Mouse (Mus musculus) c-Kit-positive CD71-positive TER-119-negative erythroid progenitor cells, embryonic 14.5 days (primary cell): ENCODE measurements around the gene Gm9999.
"Not testable (repeated sequence)": the region's sequence is repeated elsewhere in the genome, so short reads cannot be mapped to it uniquely, and the experiment has no call there.

ENCODE experiments used
- DNase-seq: peaks from one replicate; pipeline ENCODE4 v3.0.0-alpha.2; 2013; ENCODE audit warnings: low read depth

Gm9999 gene

DNA sequence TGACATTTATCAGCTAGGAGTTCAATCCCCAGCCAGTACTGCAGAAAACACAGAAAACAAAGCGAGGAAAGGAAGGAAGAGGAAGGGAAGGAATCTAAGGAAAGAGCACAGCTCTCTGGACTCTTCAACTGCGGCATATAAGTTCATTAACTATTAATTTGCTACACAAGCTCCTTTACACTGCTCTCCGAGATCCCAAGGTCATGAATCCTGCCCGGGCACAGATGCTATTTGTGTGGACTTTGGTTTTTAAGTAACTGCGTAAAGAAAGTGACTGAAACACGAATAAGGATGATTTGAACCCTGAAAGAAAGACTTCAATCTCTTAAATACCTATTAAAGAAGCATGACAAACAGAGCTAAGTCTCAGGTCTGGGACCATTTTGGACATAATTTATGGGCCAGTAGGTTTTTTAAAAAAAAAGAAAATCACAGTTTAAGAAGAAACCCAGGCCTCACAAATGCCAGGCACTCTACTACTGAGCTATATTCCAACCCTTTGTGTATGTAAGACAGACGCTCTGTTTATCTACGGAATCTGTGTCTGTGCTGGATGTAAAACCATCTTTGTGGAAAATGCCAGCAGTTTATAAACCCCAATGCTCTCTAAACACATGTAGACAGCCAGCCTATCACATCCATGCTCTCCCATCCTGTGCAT is 16.7 kb downstream of the Gm9999 start:
- no peak for DNase-seq

DNA sequence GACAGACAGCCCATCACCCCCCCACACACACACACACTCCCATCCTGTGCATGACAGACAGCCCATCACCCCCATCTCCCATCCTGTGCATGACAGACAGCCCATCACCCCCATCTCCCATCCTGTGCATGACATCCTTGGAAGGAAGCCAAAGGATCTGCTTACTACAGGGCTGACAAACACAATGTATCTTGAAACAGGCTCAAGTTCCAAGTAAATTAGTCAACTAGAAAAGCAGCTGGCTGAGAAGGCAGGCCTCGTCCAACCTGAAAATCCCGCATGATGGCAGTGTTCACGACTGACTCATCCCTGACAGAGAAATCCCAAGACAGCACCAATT is 17.2 kb downstream of the Gm9999 start:
- DNase-seq: no peak

DNA sequence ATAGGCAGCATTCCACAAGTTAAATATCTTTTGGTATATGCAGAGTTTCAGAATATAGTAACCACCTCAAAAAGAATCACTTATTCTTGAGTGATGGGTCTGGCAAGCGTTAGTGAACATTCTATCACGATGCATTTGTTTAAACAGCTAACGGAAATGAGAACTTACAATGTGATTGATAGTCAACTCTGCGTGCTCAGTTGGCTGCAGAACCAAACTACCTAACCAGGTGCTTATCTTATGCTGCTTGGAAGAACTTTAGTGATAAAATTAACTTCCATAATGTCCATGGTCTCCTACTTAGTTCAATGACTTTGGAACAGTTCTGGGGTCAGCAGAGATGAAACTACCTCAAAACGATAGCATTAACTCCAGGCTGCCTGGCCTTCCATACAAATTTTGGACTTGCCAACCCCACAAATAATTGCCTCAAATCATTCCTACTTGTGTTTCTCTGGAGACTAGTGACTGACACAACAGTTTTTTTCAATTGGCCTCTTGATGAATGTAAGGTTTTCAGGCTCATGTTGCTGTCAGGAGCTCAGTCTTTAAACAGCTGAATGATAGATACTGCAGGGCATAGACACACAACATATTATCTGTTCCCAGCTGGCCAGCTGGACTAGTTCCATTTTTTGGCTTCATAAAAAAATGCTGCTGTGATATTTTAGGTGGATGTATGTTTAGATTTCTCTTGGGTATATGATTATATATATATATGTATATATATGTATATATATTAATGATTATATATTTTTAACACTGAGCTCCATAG is 17.9 kb downstream of the Gm9999 start:
- no peak for DNase-seq

DNA sequence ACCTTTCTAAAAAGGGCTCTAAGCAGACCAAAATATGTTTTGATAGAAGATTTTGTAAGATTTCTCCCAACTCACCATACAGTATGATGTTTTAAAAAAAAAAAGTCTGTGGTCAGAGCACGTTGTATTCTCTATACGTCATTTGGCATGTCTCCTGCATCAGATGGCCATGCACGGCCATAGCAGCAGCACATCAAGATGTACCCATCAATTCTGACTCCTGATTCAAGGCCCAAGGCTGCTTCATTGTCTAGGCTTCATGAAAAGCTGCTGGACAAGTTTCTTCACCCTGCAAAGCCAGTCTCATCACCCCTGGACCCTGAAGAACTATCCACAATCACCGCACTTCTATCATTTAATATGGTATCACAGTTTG is 18.5 kb downstream of the Gm9999 start:
- DNase-seq: no peak

DNA sequence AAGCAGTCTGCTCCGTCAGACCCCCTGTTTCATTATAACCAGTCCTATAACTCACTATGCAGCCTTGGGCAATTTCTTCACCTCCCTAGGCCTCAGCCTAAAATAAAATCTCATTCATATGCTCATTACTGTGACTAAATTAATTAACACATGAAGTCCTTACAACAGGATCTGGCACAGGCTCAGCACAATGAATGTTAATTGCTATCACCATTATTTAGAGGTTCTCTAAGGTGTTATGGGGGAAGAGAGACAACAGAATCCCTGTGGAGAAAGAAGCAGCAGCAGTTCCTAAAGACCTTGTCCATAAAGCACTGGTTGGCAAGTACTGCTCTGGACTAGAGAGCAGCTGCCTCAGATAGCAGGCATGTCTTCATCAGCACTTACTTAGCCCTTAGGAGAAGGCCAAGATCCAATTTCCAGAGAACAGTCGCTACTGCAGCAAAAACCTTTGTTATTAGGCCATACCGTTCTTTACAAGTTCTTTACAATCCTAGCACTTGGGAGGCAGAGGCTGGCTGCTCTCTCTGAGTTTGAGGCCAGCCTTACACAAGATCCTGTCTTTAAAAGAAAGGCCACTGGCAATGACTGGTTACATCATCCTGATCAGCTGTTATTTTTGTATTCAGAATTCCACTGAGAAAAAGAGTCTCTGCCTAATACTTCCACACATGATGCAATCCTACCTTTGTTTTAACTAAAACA is 20.2 kb downstream of the Gm9999 start:
- DNase-seq: no peak

DNA sequence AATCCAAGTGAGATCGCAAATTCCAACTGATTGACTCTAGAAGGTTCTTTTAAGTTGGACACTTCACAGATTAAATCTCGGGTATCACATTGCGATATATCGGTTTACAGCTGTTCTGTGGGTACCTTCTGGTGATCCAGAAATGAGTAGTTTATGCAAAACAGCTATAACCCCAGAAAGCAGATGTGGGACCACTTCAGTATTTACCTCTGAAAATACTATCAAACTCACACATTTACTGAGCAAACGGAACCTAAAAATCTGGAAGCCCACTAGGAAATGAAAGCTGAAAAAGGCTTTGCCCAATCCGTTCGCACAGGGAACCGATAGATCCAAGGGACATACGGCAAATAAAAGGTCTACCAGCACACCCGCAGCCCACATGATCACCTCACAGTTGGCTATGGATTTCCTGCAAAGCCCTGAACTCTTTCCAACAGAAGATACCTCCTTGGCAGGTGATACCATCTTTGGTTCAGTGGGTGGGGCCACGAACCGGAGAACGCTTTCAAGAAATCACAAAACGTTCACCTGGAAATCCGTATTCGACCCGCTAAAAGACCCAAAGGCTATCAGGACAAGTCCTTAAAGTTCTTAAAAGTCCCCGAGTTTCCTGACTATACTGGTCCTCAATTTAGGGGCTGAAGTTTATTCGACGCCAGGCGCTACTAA is 23.9 kb downstream of the Gm9999 start:
- no peak for DNase-seq

DNA sequence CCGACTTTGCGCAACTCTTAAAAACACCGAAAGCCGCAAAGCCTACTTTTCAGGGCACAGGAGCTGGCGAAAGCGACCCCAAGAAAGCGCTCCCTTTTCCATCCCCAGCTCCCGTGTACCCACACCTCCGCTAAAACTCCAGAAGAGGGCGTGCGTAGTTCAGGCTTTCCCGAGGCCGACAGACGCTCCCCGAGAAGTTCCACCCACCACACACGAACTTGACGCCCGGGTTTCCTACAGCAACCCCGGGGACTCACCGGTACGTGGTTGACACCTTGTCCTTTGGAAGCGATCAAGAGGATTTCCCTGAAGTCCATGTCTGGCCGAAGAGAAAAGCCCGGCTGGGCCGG is 24.4 kb downstream of the Gm9999 start:
- DNase-seq: peak; percentile 63

DNA sequence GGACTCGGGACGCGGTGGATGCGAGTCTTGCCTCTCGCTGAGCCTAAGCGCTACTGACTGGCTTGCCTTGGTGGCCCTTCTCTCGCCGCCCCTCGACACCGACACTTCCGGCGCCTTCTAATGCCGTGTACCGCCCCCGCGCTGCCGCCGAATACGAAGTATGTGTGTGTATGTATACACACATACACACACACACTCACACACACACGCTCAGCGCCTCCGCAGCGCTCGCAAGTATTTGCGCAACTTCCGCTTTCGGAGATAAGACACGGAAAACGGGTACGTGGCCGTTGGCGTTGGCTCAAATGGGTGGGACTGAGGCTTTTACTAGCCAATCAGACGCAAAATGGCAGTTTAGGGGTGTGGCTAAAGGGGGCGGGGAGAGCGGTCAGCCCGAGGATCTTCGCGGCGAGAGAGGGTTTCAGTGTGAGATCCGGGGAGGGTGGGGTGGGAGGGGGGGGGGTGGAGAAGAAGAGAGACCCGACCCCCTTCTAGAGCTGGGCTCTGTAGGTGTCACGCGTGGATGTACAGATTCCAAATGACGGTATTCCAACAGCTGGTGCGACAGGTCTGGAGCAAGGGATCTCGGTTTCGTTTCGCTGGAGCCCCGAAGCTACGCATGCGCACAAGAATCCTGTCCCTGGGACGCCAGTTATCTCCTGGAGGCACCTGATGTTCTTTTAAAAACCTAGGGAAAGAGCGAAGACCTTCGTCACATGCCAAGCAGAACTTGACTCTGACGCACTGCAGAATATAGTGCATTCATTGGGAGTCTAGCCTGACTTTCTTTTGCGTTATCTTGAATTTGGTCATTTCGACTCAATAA is 25.0 kb downstream of the Gm9999 start, which contains the start of gene Spty2d1:
Gene Spty2d1 (minus strand): TSS at position 244 of the 826 bp plus-strand sequence.
- DNase-seq: peak; percentile 97

DNA sequence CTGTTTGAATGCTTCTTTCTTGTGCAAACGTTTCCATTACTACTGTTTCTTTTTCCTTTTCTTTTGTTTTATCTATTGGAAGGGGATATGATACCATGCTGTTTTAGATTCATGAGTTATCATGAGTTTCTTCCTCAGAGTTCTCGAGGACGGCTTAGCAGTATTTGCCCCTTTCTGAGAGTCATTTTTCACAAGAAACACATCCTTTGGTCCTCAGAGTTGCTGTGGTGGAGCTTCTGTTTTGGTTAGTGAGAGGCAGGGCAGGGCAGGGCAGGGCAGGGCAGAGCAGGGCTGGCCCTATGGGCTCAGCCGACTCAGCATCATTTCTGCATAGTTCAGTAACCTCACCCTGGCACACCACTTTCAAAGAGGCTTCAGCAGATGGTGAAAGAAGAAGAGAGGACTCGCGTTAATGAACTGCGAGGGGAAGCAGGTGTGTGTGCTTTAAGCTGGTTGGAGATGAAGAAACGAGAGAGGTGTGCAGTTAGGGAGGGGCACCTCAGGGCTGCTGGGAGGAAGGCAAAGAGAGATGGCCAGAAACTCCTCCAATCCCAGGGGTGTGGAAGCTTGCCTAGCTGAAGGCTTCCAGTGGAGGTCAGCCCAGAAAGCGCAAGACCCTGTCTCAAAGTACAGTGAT is 29.9 kb downstream of the Gm9999 start:
- DNase-seq: no peak

DNA sequence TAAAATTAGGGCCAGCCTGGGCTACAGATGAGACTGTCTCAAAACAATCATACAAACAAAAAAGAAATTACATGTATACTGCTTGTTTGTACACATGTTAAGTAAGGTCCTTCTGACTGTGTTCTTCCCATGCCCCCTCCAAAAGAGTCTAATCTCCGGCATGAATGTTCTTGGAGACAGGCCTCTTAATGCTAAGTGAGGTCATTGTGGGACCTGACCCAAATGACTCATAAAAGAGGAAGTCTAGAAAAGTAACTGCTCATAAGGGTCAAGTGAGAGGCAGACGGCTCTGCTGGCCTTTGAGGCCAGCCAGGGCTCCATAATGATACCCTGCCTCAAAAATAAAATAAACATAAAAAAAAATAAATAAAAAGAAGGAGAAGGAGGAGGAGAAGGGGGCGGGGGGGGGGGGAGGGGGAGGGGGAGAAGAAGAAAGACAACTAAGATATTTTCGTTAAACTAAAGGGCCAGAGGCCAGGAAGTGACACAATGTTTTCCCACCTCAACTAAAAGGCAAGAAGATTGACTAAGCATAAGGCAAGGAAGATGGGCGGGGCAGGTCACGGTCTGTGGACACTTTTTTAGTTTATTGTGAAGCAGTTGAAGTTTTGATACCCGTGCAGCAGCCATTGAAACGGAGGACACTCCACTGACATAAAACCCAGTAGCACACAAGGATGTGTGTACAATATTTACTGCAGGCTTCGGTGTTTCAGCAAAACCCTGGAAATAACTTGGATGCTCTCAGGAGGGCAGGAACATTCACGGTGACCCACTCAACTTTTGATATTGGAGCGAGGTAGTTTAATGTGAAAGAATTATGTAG is 31.4 kb downstream of the Gm9999 start:
- no peak for DNase-seq

DNA sequence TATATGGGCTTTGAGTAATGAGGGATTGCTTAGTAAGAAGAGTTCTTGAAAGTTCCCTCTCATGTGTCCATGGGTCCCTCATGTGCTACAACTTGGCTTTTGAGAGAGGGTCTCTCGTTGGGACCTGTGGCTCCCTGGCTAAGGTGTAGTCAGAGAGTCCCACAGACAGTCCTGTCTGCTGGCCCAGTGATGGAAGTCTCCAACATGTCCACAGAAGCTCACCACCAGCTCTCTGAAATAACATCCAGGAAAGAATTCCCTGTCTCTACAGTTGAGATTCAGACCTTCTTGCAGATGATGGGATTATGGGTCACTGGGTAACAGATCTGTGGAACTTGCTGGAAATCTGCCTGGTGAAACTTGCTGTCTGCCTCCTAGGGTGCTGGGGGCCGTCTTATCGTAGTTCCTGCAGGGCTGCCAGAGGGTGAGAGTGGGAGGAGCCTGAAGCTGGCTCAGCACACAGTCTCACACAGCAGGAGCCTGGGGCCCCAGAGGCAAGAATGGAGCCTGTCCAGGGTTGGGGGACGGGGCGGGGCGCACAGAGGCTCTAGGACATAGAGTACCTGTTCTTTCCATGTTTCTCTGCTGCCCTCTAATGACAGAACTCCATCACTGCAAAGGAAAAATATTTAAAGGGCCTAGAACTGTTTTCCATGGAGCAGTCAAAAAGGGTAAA is 32.1 kb downstream of the Gm9999 start:
- DNase-seq: peak; percentile 95

DNA sequence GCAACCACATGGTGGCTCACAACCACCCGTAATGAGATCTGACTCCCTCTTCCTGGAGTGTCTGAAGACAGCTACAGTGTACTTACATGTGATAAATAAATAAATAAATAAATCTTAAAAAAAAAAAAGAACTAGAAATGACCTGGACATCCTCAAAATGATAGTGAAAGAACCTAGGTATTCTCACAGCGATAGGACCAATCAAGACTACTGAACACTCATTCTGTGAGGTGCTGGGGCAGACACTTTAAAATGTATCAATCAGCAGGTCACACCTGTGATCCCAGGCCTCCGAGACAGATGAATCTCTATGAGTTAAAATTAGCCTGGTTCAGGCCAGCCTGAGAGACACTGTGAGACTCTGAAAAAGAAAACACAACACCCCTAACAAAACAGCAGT is 33.2 kb downstream of the Gm9999 start:
- no peak for DNase-seq

DNA sequence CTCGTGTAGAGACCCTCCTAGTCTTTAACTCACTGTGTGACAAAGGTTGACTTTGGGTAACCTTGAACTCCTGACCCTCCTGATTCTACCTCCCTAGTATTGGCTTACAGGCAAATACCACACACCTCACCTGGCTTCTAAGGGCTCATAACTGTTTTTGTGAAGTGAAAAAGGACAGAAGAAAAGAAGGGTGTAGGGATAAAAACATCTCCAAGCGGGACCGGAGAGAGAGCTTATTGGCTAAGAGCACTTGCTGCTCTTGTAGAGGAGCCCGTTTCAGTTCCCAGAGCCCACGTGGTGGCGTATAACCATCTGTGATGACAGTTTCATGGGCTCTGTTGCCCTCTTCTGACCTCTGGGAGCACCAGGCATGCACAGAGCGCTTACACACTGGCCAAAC is 33.8 kb downstream of the Gm9999 start:
- no peak for DNase-seq

DNA sequence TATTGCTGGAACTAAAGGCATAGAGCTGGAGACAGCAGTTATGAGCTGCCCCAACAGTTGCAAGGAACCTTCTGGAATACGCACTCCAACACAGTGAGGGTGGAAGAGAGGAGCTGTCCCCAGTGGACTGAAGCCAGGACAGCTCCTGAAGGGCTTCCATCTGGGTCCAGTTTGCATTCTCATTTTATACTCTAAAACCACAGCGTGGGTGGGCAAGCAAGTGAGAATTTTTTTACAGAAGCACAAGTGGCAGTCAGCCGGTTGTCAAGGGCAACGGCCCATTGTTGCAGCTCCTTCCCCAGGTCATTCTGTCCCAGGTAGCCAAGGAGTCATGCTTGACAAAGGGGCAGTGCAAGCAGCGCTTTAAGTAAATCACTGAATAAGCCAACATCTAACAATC is 36.3 kb downstream of the Gm9999 start:
- no peak for DNase-seq

DNA sequence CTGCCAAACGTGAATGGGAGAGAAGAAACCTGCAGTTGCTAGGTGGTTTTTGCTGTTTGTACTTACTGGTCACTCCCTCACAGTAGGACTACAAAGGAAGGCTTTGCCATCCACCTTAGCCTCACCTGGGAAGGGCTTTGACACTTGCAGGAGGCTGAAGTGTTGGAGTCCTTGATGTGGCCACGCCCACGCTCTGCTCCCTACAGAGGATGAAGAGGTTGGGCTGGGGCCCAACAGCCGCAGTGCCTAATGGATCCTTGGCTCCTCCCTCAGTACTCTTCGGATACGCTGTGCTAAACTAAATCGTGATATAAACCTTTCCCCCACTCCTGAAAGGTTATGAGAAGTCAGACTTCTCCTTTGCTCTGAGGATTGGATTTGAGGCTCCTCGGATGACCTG is 37.6 kb downstream of the Gm9999 start:
- DNase-seq: no peak

DNA sequence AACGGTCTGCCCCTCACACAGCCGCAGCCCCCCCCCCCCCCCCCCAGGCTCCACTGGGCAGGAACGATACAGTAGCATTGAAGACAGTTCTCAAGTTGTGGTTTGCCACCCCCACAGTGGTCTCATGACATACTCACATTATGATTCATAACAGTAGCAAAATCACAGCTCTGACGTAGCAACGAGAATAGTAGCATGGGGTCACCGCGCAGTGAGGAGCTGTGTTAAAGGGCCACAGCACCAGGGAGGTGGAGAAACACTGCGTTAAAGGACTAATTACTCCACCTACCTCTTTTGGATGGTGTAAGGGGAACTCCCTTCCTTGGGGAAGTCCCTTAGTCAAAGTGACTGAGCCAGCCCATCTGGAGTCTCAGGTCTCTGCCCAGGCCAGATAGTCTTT is 39.1 kb downstream of the Gm9999 start:
- DNase-seq: no peak

DNA sequence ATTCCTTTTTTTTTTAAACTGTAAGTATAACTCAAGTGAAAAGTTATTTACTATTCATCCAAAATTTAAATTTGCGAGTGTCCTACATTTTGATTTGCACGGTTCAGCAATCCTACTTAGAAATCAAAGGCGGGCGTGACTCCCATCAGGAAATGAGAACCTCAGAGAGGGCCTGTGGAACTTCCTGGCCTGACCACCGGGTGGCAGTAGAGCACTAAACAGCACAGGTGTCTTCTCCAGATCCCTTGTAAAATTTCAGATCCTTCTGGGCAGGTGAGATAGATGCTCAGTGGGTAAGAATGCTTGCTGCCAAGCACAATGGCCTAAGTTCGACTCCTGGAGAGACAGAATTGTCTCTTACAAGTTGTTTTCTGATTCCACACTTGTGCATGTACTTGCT is 40.1 kb downstream of the Gm9999 start:
- DNase-seq: peak; percentile 58

DNA sequence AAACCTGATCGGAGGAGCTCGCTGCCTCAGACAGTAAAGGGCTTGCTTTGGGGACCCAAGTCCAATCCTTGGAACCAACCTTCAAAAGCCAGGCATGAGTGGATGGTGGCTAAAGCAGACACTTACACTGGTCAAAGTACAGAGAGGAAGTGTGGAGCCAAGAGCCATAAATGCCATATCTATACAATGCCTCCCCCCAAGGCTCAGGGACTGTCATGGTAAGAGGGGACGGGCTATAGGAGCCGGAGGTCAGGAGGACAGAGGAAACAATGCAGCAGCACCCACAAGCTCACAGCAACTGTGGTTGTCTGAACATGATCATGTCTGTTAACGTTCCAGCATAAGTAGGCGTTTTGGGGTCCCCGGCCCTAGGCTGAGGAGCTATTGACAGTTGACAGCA is 41.1 kb downstream of the Gm9999 start:
- no peak for DNase-seq

DNA sequence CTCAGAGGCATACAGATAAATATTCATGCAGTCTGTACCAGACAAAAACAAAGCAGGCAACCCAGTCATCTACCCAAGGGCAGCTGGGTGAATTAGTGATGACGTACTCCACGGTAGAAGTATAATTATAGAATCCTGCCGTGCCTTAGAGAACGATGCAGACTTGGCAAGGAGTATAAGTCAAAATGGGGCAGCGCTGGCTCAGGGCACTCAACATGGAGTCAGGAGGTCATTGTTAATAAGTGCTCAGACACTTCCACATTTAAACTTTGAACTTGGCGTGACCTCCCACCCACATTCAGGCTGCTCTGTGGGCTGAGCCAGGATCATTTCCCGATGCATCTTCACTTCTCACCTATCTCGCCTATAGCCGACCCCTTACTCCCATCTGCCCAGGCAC is 42.0 kb downstream of the Gm9999 start:
- DNase-seq: no peak

DNA sequence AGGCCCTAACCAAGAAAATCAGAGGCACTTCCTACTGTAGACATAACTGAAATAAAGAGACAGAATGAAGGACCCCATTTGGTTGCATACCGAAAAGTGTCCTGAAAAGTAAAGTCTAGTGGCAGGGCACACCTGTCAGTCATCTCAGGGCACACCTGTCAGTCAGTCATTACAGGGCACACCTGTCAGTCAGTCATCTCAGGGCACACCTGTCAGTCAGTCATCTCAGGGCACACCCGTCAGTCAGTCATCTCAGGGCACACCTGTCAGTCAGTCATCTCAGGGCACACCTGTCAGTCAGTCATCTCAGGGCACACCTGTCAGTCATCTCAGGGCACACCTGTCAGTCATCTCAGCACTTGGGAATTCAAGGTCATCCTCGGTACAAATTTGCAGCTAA is 43.5 kb downstream of the Gm9999 start:
- DNase-seq: not testable (repeated sequence)
